Mouse (Mus musculus) ES-E14 (cell line): Measurements from ENCODE around the gene Adamts7. TPM values are rescaled to one million over a fixed set of nuclear protein-coding genes. Genes with fewer than 3 reads are reported as not detected.

Experiments
- DNase-seq: peaks from one replicate; pipeline ENCODE4 v3.0.0-alpha.2; 2013; ENCODE audit warnings: low read depth, low spot score
- H3K27ac ChIP-seq: 2 replicates; pipeline ENCODE4 v1.5.1; 2012; ENCODE audit warnings: low read depth, mild to moderate bottlenecking, low read length, moderate library complexity, mixed read lengths; ENCODE audit not compliant: poor library complexity, insufficient read depth, severe bottlenecking
- H3K36me3 ChIP-seq: 2 replicates; pipeline ENCODE4 v1.6.1; 2012; ENCODE audit warnings: mild to moderate bottlenecking, low read length, moderate library complexity, mixed read lengths; ENCODE audit not compliant: control insufficient read depth, poor library complexity, insufficient read depth, severe bottlenecking
- H3K4me1 ChIP-seq, 2 experiments: fragments of 150-350 bp in 1 of 2; sonication (generic) in 1 of 2; 2 replicates each; pipeline ENCODE4 v1.6.1; 2012; ENCODE audit warnings: low read length in 2 of 2, mild to moderate bottlenecking in 1 of 2, mixed read lengths in 1 of 2; ENCODE audit not compliant: control insufficient read depth in 2 of 2, insufficient read depth in 2 of 2, poor library complexity in 1 of 2
- H3K4me3 ChIP-seq, 2 experiments: fragments of 150-350 bp in 1 of 2; sonication (generic) in 1 of 2; 2 replicates each; pipeline ENCODE4 v1.5.1; 2012; ENCODE audit warnings: low read length in 2 of 2, low read depth in 1 of 2, mild to moderate bottlenecking in 1 of 2, mixed read lengths in 1 of 2; ENCODE audit not compliant: insufficient read depth in 1 of 2, poor library complexity in 1 of 2, severe bottlenecking in 1 of 2
- H3K9ac ChIP-seq: 2 replicates; pipeline ENCODE4 v1.6.1; 2012; ENCODE audit warnings: low read depth, mild to moderate bottlenecking, low read length, mixed read lengths; ENCODE audit not compliant: poor library complexity, insufficient read depth, severe bottlenecking
- H3K9me3 ChIP-seq: fragments of 150-350 bp; sonication (generic); 2 replicates; pipeline ENCODE4 v1.6.1; 2012; ENCODE audit warnings: low read depth, mild to moderate bottlenecking, low read length; ENCODE audit not compliant: control insufficient read depth, insufficient read depth
- CHD2 ChIP-seq: IDR thresholded peaks from 2 replicates; pipeline ENCODE4 v1.6.1; 2014; ENCODE audit warnings: mild to moderate bottlenecking, low read depth, low read length, inconsistent platforms
- HCFC1 ChIP-seq: IDR thresholded peaks from 2 replicates; pipeline ENCODE4 v1.6.1; 2012; ENCODE audit warnings: low read length, inconsistent platforms, borderline replicate concordance; ENCODE audit not compliant: insufficient read depth
- MAFK ChIP-seq: IDR thresholded peaks from 2 replicates; pipeline ENCODE4 v1.6.1; 2014; ENCODE audit warnings: mild to moderate bottlenecking, low read depth, low read length, inconsistent platforms; ENCODE audit not compliant: insufficient read depth
- ZC3H11A ChIP-seq: IDR thresholded peaks from 2 replicates; pipeline ENCODE4 v1.6.1; 2012; ENCODE audit warnings: low read depth, mild to moderate bottlenecking, inconsistent platforms, low read length, borderline replicate concordance
- ZNF384 ChIP-seq: IDR thresholded peaks from 2 replicates; pipeline ENCODE4 v1.6.1; 2012; ENCODE audit warnings: low read depth, low read length, inconsistent platforms
- in situ Hi-C, 2 experiments: fragments of 600-800 bp; cut with MboI; formaldehyde crosslinking; loops; one replicate each; pipeline ENCODE4 v1.15.1; 2025; ENCODE audit warnings: low sequenced_read_pairs in 2 of 2, inconsistent platforms in 1 of 2; ENCODE audit not compliant: unreplicated experiment in 2 of 2
- total RNA-seq: library from RNA; depleted of rRNA; stranded (reverse); fragments of 300-350 nt; gene quantifications from 2 replicates; pipeline ENCODE4 v1.2.3, GENCODE M21; 2012

The Adamts7 gene
- total RNA-seq, 1 experiment: 9.5 TPM

DNA sequence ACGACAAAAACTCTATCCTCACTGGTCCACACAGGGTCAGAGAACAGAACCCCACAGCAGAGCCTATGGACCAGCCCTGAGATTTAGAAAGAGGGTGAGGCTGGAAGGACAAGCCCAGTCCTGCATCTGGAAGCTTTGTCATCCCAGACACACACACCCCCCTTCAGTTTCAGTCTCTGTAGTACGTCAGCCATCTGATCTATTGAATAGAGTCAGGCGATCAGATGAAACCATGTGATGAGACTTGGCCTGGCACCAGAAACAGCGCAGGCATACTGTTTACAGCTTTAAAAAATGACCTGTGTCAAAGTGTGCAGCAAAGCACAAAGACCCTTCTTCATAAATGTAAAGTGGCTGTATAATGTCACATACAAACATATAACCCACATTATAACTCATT is 77.7 kb downstream of the Adamts7 start:
- no peak for DNase-seq
- H3K9ac ChIP-seq: no peak overlapping the region
- H3K4me1 ChIP-seq: no peaks in the 10 kb centered on the region
- TF ChIP-seq HCFC1 (no peak), ZNF384 (no peak), ZC3H11A (no peak), CHD2 (no peak), MAFK (no peak)
- no peak overlapping the region for H3K27ac ChIP-seq
- H3K36me3 ChIP-seq: no peaks in the 10 kb centered on the region; the same call in 1 of the 2 replicates
- H3K4me3 ChIP-seq: no peak overlapping the region
- in situ Hi-C loops: no loop called here
- no peaks in the 10 kb centered on the region for H3K9me3 ChIP-seq

GRCm38 (mm10) chr9:90241041-90241440 is 78.2 kb downstream of the Adamts7 start:
- TF ChIP-seq CHD2 (no peak), MAFK (no peak), ZNF384 (no peak), HCFC1 (no peak), ZC3H11A (no peak)
- no peaks in the 10 kb centered on the region for H3K4me1 ChIP-seq
- no peak overlapping the region for H3K9ac ChIP-seq
- no peak overlapping the region for H3K27ac ChIP-seq
- in situ Hi-C loops: no loop called here
- H3K36me3 ChIP-seq: no peaks in the 10 kb centered on the region; the same call in 1 of the 2 replicates
- H3K4me3 ChIP-seq: no peak overlapping the region
- H3K9me3 ChIP-seq: no peaks in the 10 kb centered on the region
- no peak for DNase-seq

DNA sequence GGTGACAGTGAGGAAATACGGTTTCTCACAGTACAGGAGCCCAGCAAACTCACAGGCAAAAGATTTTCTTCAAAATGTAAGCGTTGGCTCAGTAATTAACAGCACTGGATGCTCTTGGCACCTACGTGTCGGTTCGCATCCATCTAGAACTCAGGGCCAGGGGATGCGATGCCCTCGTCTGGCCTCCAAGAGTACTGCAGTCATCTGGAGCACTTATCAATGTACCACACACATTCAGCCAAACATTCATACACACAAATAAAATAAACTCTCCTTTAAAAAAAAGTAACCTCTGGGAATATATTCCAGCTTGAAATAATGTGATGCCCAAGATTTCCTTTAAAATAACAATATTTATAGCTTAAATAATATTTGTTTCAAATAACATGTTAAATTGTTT is 78.7 kb downstream of the Adamts7 start:
- Histone ChIP-seq H3K27ac (no peak overlapping the region), H3K9me3 (no peaks in the 10 kb centered on the region), H3K9ac (no peak overlapping the region), H3K4me1 (no peaks in the 10 kb centered on the region), H3K36me3 (no peaks in the 10 kb centered on the region; the same call in 1 of the 2 replicates), H3K4me3 (no peak overlapping the region)
- no peak for TF ChIP-seq MAFK
- TF ChIP-seq HCFC1: no peak
- TF ChIP-seq ZC3H11A: no peak
- no peak for TF ChIP-seq CHD2
- TF ChIP-seq ZNF384: no peak
- in situ Hi-C loops: no loop called here
- peak; percentile 36 for DNase-seq

DNA sequence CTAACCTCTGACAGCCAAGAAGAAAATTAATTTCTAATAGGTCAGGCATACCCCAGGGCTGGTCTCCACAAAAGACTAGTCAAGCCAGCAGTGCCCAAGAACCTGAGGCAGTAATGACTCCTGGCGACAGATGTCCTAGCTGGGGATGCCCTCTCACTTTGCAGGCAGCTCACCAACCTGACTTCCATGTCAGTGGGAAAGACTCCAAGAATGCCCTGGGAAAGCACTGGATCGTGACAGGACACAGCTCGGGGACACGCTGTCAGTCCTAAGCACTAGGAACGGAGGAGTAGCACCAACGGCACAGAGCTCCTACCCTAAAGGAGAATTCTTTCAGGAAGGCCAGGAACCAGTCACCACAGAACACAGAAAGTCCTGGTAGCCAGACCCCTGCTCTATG is 79.4 kb downstream of the Adamts7 start:
- Histone ChIP-seq H3K4me1 (no peaks in the 10 kb centered on the region), H3K9ac (no peak overlapping the region), H3K36me3 (no peaks in the 10 kb centered on the region; the same call in 1 of the 2 replicates), H3K9me3 (no peaks in the 10 kb centered on the region), H3K4me3 (no peak overlapping the region), H3K27ac (no peak overlapping the region)
- in situ Hi-C loops: no loop called here
- DNase-seq: no peak
- TF ChIP-seq ZC3H11A: no peak
- TF ChIP-seq CHD2: no peak
- no peak for TF ChIP-seq MAFK
- no peak for TF ChIP-seq ZNF384
- TF ChIP-seq HCFC1: no peak

- Histone ChIP-seq H3K4me3 (no peak overlapping the region), H3K9me3 (no peaks in the 10 kb centered on the region), H3K4me1 (no peaks in the 10 kb centered on the region), H3K9ac (no peak overlapping the region), H3K36me3 (no peaks in the 10 kb centered on the region; the same call in 1 of the 2 replicates), H3K27ac (no peak overlapping the region)
- in situ Hi-C loops: no loop called here
- TF ChIP-seq ZC3H11A: no peak
- no peak for TF ChIP-seq MAFK
- TF ChIP-seq HCFC1: no peak
- TF ChIP-seq ZNF384: no peak
- TF ChIP-seq CHD2: no peak
- DNase-seq: no peak
Measured at GRCm38 (mm10) chr9:90242855-90243254, 80.0 kb downstream of the Adamts7 start.
